Mouse (Mus musculus) kidney, postnatal 0 days (tissue): ENCODE measurements around the gene Xpot. TPM values are rescaled to one million over a fixed set of nuclear protein-coding genes. Genes with fewer than 3 reads are reported as not detected.

ENCODE experiments used
- ATAC-seq: fragments of 200-750 bp; cut with Nextera tagmentation; replicated peaks from 2 replicates; pipeline ENCODE4 v1.8.0; 2017; ENCODE audit warnings: low read depth, moderate number of reproducible peaks, moderate TSS enrichment, moderate library complexity; ENCODE audit not compliant: low FRiP score
- DNase-seq: peaks from one replicate; pipeline ENCODE4 v3.0.0-alpha.2; 2016; ENCODE audit warnings: low spot score
- H3K27ac ChIP-seq: fragments of 300-500 bp; sonication (generic); 2 replicates; pipeline ENCODE4 v1.5.1; 2014; ENCODE audit warnings: mild to moderate bottlenecking
- H3K27me3 ChIP-seq: fragments of 300-500 bp; sonication (generic); 2 replicates; pipeline ENCODE4 v1.6.1; 2014; ENCODE audit warnings: low read length, mixed read lengths; ENCODE audit not compliant: insufficient read depth
- H3K36me3 ChIP-seq: fragments of 300-500 bp; sonication (generic); 2 replicates; pipeline ENCODE4 v1.6.1; 2014; ENCODE audit warnings: low read length, mixed read lengths; ENCODE audit not compliant: insufficient read depth
- H3K4me1 ChIP-seq: fragments of 300-500 bp; sonication (generic); replicated peaks from 2 replicates; pipeline ENCODE4 v1.6.1; 2014; ENCODE audit warnings: antibody characterized with exemption, low read length, mixed read lengths; ENCODE audit not compliant: insufficient read depth
- H3K4me2 ChIP-seq: fragments of 300-500 bp; sonication (generic); 2 replicates; pipeline ENCODE4 v1.6.1; 2014; ENCODE audit warnings: mild to moderate bottlenecking, low read length, moderate library complexity, mixed read lengths
- H3K4me3 ChIP-seq: fragments of 300-500 bp; sonication (generic); replicated peaks from 2 replicates; pipeline ENCODE4 v1.5.1; 2014; ENCODE audit warnings: low read depth, low read length
- H3K9ac ChIP-seq: fragments of 300-500 bp; sonication (generic); 2 replicates; pipeline ENCODE4 v1.6.1; 2014; ENCODE audit warnings: low read depth, low read length
- H3K9me3 ChIP-seq: fragments of 300-500 bp; sonication (generic); replicated peaks from 2 replicates; pipeline ENCODE4 v1.6.1; 2016; ENCODE audit warnings: low read length, inconsistent platforms, mixed read lengths
- CTCF ChIP-seq: IDR thresholded peaks from 2 replicates; pipeline ENCODE4 v1.5.1; 2016; ENCODE audit warnings: antibody characterized with exemption, low read depth, mild to moderate bottlenecking, moderate library complexity
- WGBS: fragments of 180-500 bp; shearing (Covaris S2); extraction: QIAGEN DNeasy Blood & Tissue Kit; methylation state at CpG from one replicate; pipeline ENCODE4 v1.1.7; 2014; 5-methylcytosine and 5-hydroxymethylcytosine counted together
- polyA plus RNA-seq: library from polyadenylated mRNA; unstranded; fragments of >200 nt; fragmentation: Nextera tagmentation; extraction: Ambion mirVana; gene quantifications from 2 replicates; pipeline ENCODE4 v1.2.1, GENCODE M21; 2015

Xpot gene
- polyA plus RNA-seq, 1 experiment from 2014 or later, result 33.0 TPM

DNA sequence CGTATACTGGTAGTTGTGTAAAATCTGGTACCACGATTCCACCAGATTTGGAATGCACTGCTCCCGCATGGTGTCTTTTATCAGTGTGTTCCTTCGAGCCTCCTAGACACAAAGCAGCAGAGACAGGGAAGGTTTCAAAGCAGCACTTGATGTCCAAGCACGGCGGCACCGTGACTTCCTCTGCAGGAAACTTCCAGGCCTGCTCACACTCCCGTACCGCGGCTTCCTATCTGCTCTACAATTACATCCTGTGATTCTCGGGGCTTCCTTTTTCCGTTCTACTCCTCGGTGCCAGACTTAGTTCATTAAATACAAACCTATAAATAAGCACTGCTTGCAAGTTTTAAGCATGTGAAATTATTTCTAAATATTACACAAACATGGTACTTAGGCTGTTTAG lies 12.6 kb downstream of the Xpot start:
- 0 out of 2 replicates have a peak overlapping the region, but pooled peaks have one; percentile 2 for H3K27ac ChIP-seq
- ATAC-seq, result no peak
- DNase-seq, result peak; percentile 60
- no peaks in the 10 kb centered on the region for H3K27me3 ChIP-seq
- peaks cover 63% of the 10 kb centered on the region for H3K36me3 ChIP-seq
- TF ChIP-seq CTCF, result no peak
- H3K4me3 ChIP-seq, result no peak overlapping the region
- H3K9ac ChIP-seq, result no peak overlapping the region
- H3K9me3 ChIP-seq, result no peaks in the 10 kb centered on the region
- 81% methylated on average over 13 of the region's 13 CpGs for WGBS
- H3K4me1 ChIP-seq, result no peaks in the 10 kb centered on the region
- no peak overlapping the region for H3K4me2 ChIP-seq

DNA sequence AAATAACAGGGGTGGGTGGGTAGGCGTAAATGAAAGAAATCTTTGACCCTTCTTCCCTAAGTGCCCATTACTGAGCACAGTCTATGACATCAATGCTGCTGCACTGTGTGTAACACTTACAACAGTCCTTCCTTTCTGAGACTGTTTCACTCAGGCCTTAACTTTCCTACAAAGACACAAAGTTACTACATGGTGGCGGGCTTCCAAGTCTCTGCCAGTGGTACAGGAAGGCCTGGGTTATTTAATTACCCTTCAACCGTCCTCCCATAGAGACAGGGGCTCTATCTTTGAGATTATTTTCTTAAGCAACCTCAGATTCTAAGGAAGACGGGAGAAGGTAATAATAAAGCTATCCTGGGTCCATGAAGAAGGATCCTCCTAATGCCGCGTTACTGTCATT lies 13.7 kb downstream of the Xpot start:
- no peak overlapping the region for H3K9ac ChIP-seq
- no peaks in the 10 kb centered on the region for H3K27me3 ChIP-seq
- ATAC-seq (no peak), DNase-seq (no peak)
- no peak overlapping the region for H3K4me3 ChIP-seq
- H3K4me1 ChIP-seq, result no peaks in the 10 kb centered on the region
- no peaks in the 10 kb centered on the region for H3K9me3 ChIP-seq
- WGBS, result 86% methylated on average over 6 of the region's 6 CpGs
- no peak overlapping the region for H3K4me2 ChIP-seq
- no peak for TF ChIP-seq CTCF
- no peak overlapping the region for H3K27ac ChIP-seq
- peaks cover 61% of the 10 kb centered on the region for H3K36me3 ChIP-seq

DNA sequence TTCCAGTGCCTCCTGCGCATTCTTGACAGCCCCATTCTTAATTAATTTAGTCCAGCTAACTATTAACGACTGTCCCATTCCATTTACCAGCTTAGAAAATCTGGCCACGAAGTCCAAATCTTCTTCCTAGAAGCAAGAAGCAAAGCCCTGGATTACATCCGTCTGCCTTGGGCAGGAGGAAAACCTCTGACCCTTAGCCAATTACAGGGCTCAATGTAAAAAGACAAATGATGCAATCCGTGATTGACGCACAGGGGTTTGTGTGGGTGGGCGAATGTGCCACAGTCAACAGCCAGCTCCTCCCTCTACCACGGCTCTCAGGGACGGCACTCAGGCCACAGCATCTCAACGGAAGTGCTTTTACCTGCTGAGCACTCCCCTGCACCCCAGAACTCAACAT lies 14.5 kb downstream of the Xpot start:
- DNase-seq (no peak), ATAC-seq (no peak)
- Histone ChIP-seq H3K36me3 (peaks cover 58% of the 10 kb centered on the region), H3K4me1 (no peaks in the 10 kb centered on the region), H3K27me3 (no peaks in the 10 kb centered on the region), H3K4me2 (no peak overlapping the region), H3K27ac (no peak overlapping the region), H3K4me3 (no peak overlapping the region), H3K9me3 (no peaks in the 10 kb centered on the region), H3K9ac (no peak overlapping the region)
- WGBS, result 73% methylated on average over 9 of the region's 10 CpGs
- no peak for TF ChIP-seq CTCF

DNA sequence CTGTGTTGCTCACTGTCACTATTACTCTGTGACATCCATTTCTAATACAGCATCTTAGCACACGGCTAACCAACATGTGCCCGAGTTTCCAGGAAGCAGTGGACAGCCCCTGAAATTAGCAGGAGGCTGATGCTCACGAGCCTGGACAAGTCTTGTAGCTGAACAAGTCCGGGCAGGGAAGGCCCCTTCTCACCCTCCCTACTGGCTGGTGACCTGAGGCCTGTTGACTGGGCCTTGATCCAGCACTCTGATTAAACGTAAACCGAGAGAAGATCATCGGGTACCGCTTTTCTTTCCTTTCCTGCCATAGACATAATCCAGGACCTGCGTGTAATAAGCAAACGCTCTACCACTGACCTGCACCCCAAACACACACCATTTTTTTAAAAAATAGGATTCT lies 18.0 kb downstream of the Xpot start:
- no peak for TF ChIP-seq CTCF
- Histone ChIP-seq H3K4me2 (no peak overlapping the region), H3K27ac (no peak overlapping the region), H3K4me3 (no peak overlapping the region), H3K4me1 (no peaks in the 10 kb centered on the region), H3K9me3 (no peaks in the 10 kb centered on the region), H3K9ac (no peak overlapping the region), H3K27me3 (no peaks in the 10 kb centered on the region), H3K36me3 (peaks cover 70% of the 10 kb centered on the region)
- WGBS, result 95% methylated on average over 10 of the region's 10 CpGs
- no peak for ATAC-seq
- no peak for DNase-seq

DNA sequence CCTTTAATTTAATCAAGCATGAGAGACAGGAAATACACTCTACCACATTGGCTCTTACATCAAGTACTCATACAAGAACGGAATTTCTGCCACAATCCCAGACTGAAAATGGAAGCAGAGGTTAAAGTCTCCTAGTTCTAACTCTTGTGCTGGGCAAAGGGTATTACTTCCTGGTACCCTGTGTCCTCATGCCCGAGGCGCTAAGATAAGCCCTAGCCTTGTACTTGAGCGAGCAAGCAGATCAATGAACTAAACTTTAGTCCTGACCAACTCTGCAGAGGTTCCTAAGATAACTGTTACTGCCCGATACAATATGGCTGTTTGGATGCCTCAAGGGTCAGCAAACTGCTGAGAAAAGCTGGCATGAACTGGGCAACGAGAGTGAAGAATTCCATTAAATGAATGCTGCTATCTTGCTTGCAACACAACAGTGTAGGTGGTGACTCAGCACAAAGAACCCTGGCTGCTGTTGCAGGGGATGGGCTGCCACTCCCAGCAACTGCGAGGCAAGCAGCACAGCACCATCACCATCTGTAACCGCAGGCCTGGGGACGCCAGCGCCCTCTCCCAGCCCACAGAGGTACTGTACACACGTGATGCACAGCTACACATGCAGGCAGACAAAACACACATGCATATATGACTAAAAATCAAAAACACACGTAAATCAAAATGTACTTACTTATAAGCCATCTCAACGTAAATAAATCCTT lies 21.3 kb downstream of the Xpot start:
- H3K36me3 ChIP-seq, result peaks cover 69% of the 10 kb centered on the region
- no peak overlapping the region for H3K4me3 ChIP-seq
- no peak overlapping the region for H3K4me2 ChIP-seq
- no peak overlapping the region for H3K27ac ChIP-seq
- no peaks in the 10 kb centered on the region for H3K9me3 ChIP-seq
- WGBS, result 94% methylated on average over 13 of the region's 13 CpGs
- no peak for TF ChIP-seq CTCF
- DNase-seq (no peak), ATAC-seq (no peak)
- H3K9ac ChIP-seq, result no peak overlapping the region
- H3K27me3 ChIP-seq, result no peaks in the 10 kb centered on the region
- H3K4me1 ChIP-seq, result no peaks in the 10 kb centered on the region

DNA sequence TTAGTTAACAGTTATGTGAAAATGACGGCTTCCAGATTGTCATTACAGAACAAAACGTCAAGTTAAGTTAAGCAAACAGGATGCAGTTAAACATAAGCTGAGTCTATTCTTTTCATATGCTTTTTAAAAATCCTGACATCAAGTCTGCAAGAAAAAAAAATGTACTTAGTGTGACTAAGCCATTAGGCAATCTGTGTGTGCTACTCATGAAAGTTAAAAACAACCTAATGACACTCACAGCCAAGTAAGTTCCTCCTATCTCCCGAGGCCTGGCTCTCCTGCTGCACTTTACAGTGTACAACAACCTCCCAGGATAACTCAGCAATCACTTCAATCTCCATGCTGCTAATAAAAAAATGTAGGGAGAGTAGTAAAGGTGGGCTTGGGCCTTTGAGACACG lies 22.6 kb downstream of the Xpot start:
- H3K9ac ChIP-seq, result no peak overlapping the region
- TF ChIP-seq CTCF, result no peak
- peaks cover 74% of the 10 kb centered on the region for H3K36me3 ChIP-seq
- no peak for DNase-seq
- no peaks in the 10 kb centered on the region for H3K4me1 ChIP-seq
- H3K4me3 ChIP-seq, result no peak overlapping the region
- H3K9me3 ChIP-seq, result no peaks in the 10 kb centered on the region
- H3K27ac ChIP-seq, result no peak overlapping the region
- no peak overlapping the region for H3K4me2 ChIP-seq
- 89% methylated on average over 4 of the region's 4 CpGs for WGBS
- ATAC-seq, result no peak
- H3K27me3 ChIP-seq, result no peaks in the 10 kb centered on the region

DNA sequence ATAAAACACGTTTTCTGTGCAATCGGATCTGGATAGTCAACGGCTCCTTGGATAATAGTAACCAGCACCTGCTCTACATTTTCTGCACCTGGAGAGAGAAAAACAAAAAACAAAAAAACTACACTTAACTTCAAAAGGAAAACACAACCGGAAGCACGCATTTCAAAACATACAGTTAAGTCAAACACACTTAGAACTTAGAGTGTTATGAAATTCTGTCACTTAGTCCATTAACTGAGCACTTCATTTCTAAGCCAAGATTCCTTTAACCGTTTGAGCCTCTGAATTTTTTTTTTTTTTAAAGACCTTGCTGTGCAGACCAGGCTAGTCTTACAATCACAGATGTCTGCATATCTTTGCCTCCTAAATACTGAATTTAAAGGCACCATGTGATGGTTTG lies 24.9 kb downstream of the Xpot start:
- WGBS, result 83% methylated on average over 6 of the region's 6 CpGs
- Histone ChIP-seq H3K36me3 (peaks cover 71% of the 10 kb centered on the region), H3K9me3 (no peaks in the 10 kb centered on the region), H3K4me2 (no peak overlapping the region), H3K27ac (no peak overlapping the region), H3K4me1 (no peaks in the 10 kb centered on the region), H3K9ac (no peak overlapping the region), H3K27me3 (no peaks in the 10 kb centered on the region), H3K4me3 (no peak overlapping the region)
- DNase-seq (no peak), ATAC-seq (no peak)
- no peak for TF ChIP-seq CTCF
